Mouse (Mus musculus) CH12.LX (cell line): ENCODE measurements around the gene Dpf1. TPM values are rescaled to one million over a fixed set of nuclear protein-coding genes. Genes with fewer than 3 reads are reported as not detected.

Source experiments
- DNase-seq: peaks from one replicate; pipeline ENCODE4 v3.0.0-alpha.2; 2013; ENCODE audit errors: extremely low read depth
- H3K27ac ChIP-seq: 2 replicates; pipeline ENCODE4 v1.5.1; 2012; ENCODE audit warnings: low read depth, mild to moderate bottlenecking, control low read depth, moderate library complexity; ENCODE audit not compliant: insufficient read depth
- H3K27me3 ChIP-seq: replicated peaks from 2 replicates; pipeline ENCODE3; 2012; ENCODE audit warnings: inconsistent platforms
- H3K36me3 ChIP-seq, 2 experiments: replicated peaks in 1 of 2; 2 replicates each; pipeline versions ENCODE3 to v1.6.1; 2012; ENCODE audit warnings: inconsistent platforms in 1 of 2, low read length in 1 of 2, mild to moderate bottlenecking in 1 of 2, mixed read lengths in 1 of 2, moderate library complexity in 1 of 2; ENCODE audit not compliant: control insufficient read depth in 1 of 2, insufficient read depth in 1 of 2
- H3K4me1 ChIP-seq, 2 experiments: 2 replicates each; pipeline ENCODE4 v1.6.1; 2012; ENCODE audit warnings: inconsistent platforms in 1 of 2, moderate library complexity in 1 of 2; ENCODE audit not compliant: insufficient read depth in 2 of 2, control insufficient read depth in 1 of 2
- H3K4me2 ChIP-seq: 2 replicates; pipeline ENCODE4 v1.6.1; 2012; ENCODE audit warnings: low read depth, mild to moderate bottlenecking, control low read depth; ENCODE audit not compliant: poor library complexity, insufficient read depth, severe bottlenecking
- H3K4me3 ChIP-seq, 3 experiments: fragments of 150-350 bp in 1 of 3; sonication (generic) in 1 of 3; replicated peaks in 1 of 3; 2 replicates each; pipeline versions ENCODE3 to v1.5.1; 2011 to 2012; ENCODE audit warnings: low read depth in 2 of 3, low read length in 2 of 3, mild to moderate bottlenecking in 2 of 3, moderate library complexity in 2 of 3, control low read depth in 1 of 3, improper control_type of control experiment in 1 of 3, inconsistent platforms in 1 of 3, mixed read lengths in 1 of 3; ENCODE audit not compliant: poor library complexity in 1 of 3
- H3K79me2 ChIP-seq: replicated peaks from 2 replicates; pipeline ENCODE4 v1.6.1; 2012; ENCODE audit warnings: mild to moderate bottlenecking, moderate library complexity; ENCODE audit not compliant: control insufficient read depth, poor library complexity, insufficient read depth, severe bottlenecking; ENCODE audit errors: extremely low read depth
- H3K9ac ChIP-seq: 2 replicates; pipeline ENCODE4 v1.6.1; 2012; ENCODE audit warnings: low read depth, mild to moderate bottlenecking, control low read depth, moderate library complexity; ENCODE audit not compliant: insufficient read depth
- H3K9me3 ChIP-seq: replicated peaks from 2 replicates; pipeline ENCODE3; 2012; ENCODE audit warnings: low read length, inconsistent platforms, mixed read lengths
- CHD1 ChIP-seq: IDR thresholded peaks from 2 replicates; pipeline ENCODE4 v1.6.1; 2012; ENCODE audit warnings: low read depth, low read length, improper control_type of control experiment, inconsistent platforms
- CTCF ChIP-seq, 2 experiments: IDR thresholded peaks in 1 of 2; conservative IDR thresholded peaks in 1 of 2; 2 replicates each; pipeline ENCODE4 v1.5.1; 2011 to 2012; ENCODE audit warnings: low read depth in 2 of 2, low read length in 2 of 2, improper control_type of control experiment in 1 of 2, inconsistent platforms in 1 of 2, mild to moderate bottlenecking in 1 of 2, moderate library complexity in 1 of 2
- ETS1 ChIP-seq: conservative IDR thresholded peaks from 2 replicates; pipeline ENCODE4 v1.6.1; 2012; ENCODE audit warnings: low read depth, mild to moderate bottlenecking, inconsistent platforms, low read length, improper control_type of control experiment, moderate library complexity
- HCFC1 ChIP-seq: IDR thresholded peaks from 2 replicates; pipeline ENCODE4 v1.6.1; 2012; ENCODE audit warnings: low read depth, mild to moderate bottlenecking, inconsistent platforms, low read length, improper control_type of control experiment
- MAX ChIP-seq: IDR thresholded peaks from 2 replicates; pipeline ENCODE4 v1.6.1; 2011; ENCODE audit warnings: low read length, improper control_type of control experiment
- PAX5 ChIP-seq: IDR thresholded peaks from 2 replicates; pipeline ENCODE4 v1.6.1; 2012; ENCODE audit warnings: low read length, inconsistent platforms, mixed read lengths
- POLR2A ChIP-seq: IDR thresholded peaks from 2 replicates; pipeline ENCODE4 v1.6.1; 2011; ENCODE audit warnings: low read depth, mild to moderate bottlenecking, improper control_type of control experiment, low read length
- POLR2AphosphoS2 ChIP-seq: IDR thresholded peaks from 2 replicates; pipeline ENCODE4 v1.6.1; 2011; ENCODE audit warnings: low read depth, low read length, improper control_type of control experiment
- RAD21 ChIP-seq: IDR thresholded peaks from 2 replicates; pipeline ENCODE4 v1.6.1; 2011; ENCODE audit warnings: low read depth, mild to moderate bottlenecking, low read length, improper control_type of control experiment, moderate library complexity
- RCOR1 ChIP-seq: conservative IDR thresholded peaks from 2 replicates; pipeline ENCODE4 v1.6.1; 2012; ENCODE audit warnings: low read depth, mild to moderate bottlenecking, inconsistent platforms, low read length, improper control_type of control experiment
- SIN3A ChIP-seq: IDR thresholded peaks from 2 replicates; pipeline ENCODE4 v1.6.1; 2012; ENCODE audit warnings: low read length, improper control_type of control experiment, inconsistent platforms
- SMC3 ChIP-seq: IDR thresholded peaks from 2 replicates; pipeline ENCODE4 v1.6.1; 2011; ENCODE audit warnings: low read depth, low read length, improper control_type of control experiment
- ZC3H11A ChIP-seq: IDR thresholded peaks from 2 replicates; pipeline ENCODE4 v1.6.1; 2012; ENCODE audit warnings: low read depth, mild to moderate bottlenecking, inconsistent platforms, low read length, improper control_type of control experiment
- ZMIZ1 ChIP-seq: IDR thresholded peaks from 2 replicates; pipeline ENCODE4 v1.6.1; 2012; ENCODE audit warnings: low read depth, mild to moderate bottlenecking, inconsistent platforms, low read length, improper control_type of control experiment
- dilution Hi-C: fragments of 300-500 bp; cut with MboI; formaldehyde crosslinking; loops from 2 replicates; pipeline ENCODE4 v1.14.3; 2020; ENCODE audit warnings: low sequenced_read_pairs; ENCODE audit not compliant: extremely low pct_unique_long_range_greater_than_20kb, extremely low pct_ligation_motif_present
- in situ Hi-C: fragments of 300-500 bp; cut with MboI; formaldehyde crosslinking; loops from 3 replicates; pipeline ENCODE4 v1.14.3; 2019; ENCODE audit warnings: low sequenced_read_pairs, low pct_ligation_motif_present, low pct_unique_long_range_greater_than_20kb, mixed read lengths
- polyA plus RNA-seq: library from polyadenylated mRNA; unstranded; fragments of >175 nt; gene quantifications from 2 replicates; pipeline ENCODE4 v1.2.1, GENCODE M21; 2012; ENCODE audit warnings: low read depth; ENCODE audit not compliant: insufficient read length
- total RNA-seq, 2 experiments: library from RNA; depleted of rRNA; stranded (reverse); fragments of 300-350 nt in 1 of 2; fragments of >200 nt in 1 of 2; gene quantifications; 2 replicates each; pipeline ENCODE4 v1.2.3; 2012 to 2014

The Dpf1 gene
- total and polyA plus RNA-seq, 3 experiments: 0.38 to 3.0 (median 0.97) TPM

- TF ChIP-seq POLR2A: no peak
- peak; percentile 76 for TF ChIP-seq SMC3
- TF ChIP-seq PAX5: no peak
- TF ChIP-seq ZC3H11A: peak; percentile 34; the same call in 1 of the 2 replicates
- TF ChIP-seq POLR2AphosphoS2: no peak
- TF ChIP-seq RAD21: peak; percentile 86
- no peak for TF ChIP-seq MAX
- no peak for TF ChIP-seq ZMIZ1
- TF ChIP-seq HCFC1: no peak
- no peak for TF ChIP-seq CHD1
These were observed 6.8 kb upstream of the Dpf1 start (continued) for GRCm38 (mm10) chr7:29296998-29297397.

GRCm38 (mm10) chr7:29301127-29301566 is 2.6 kb upstream of the Dpf1 start:
- dilution Hi-C loops: no loop called here
- Histone ChIP-seq H3K79me2 (no peaks in the 10 kb centered on the region), H3K27ac (no peak overlapping the region), H3K9me3 (peaks cover 6% of the 10 kb centered on the region), H3K27me3 (peaks cover 65% of the 10 kb centered on the region), H3K4me3 (no peak overlapping the region), H3K9ac (no peak overlapping the region), H3K36me3 (no peaks in the 10 kb centered on the region), H3K4me1 (peaks cover 0 to 7% of the 10 kb centered on the region in 2 experiments; a peak in 2 of 4 replicates), H3K4me2 (0 out of 2 replicates have a peak overlapping the region, but pooled peaks have one; percentile 22)
- in situ Hi-C loops: no loop called here
- peak; percentile 65 for DNase-seq
- TF ChIP-seq SMC3: no peak; the same call in 1 of the 2 replicates
- TF ChIP-seq SIN3A: no peak
- peak; percentile 42 for TF ChIP-seq RAD21
- no peak for TF ChIP-seq RCOR1
- peak; percentile 21 to 64; a peak in 3 of 4 replicates for TF ChIP-seq CTCF (conservative IDR thresholded peaks at IDR 0.05 in 1 of 2, IDR thresholded peaks at IDR 0.05 in 1 of 2; ENCODE audit: low read depth in 2 of 2, low read length in 2 of 2)

- Histone ChIP-seq H3K27me3 (peaks cover 72% of the 10 kb centered on the region), H3K9me3 (peaks cover 6% of the 10 kb centered on the region)
- TF ChIP-seq ETS1: no peak
- TF ChIP-seq POLR2AphosphoS2: no peak
- no peak for TF ChIP-seq CTCF (conservative IDR thresholded peaks at IDR 0.05 in 1 of 2, IDR thresholded peaks at IDR 0.05 in 1 of 2; ENCODE audit: low read depth in 2 of 2, low read length in 2 of 2)
- TF ChIP-seq, all 38 proteins: peak for 0
- no peak overlapping the region for H3K27ac ChIP-seq
- no peak for DNase-seq
- dilution Hi-C loops: no loop called here
- H3K9ac ChIP-seq: no peak overlapping the region
- in situ Hi-C loops: no loop called here
- no peak overlapping the region for H3K4me2 ChIP-seq
- no peaks in the 10 kb centered on the region for H3K36me3 ChIP-seq
- H3K79me2 ChIP-seq: no peaks in the 10 kb centered on the region
- no peak overlapping the region for H3K4me3 ChIP-seq
- H3K4me1 ChIP-seq: peaks cover 0 to 16% of the 10 kb centered on the region in 2 experiments; a peak in 2 of 4 replicates
These were observed 1.1 kb upstream of the Dpf1 start for GRCm38 (mm10) chr7:29302641-29303040.
